Mouse (Mus musculus): ENCODE results near the gene Stip1.

DNA sequence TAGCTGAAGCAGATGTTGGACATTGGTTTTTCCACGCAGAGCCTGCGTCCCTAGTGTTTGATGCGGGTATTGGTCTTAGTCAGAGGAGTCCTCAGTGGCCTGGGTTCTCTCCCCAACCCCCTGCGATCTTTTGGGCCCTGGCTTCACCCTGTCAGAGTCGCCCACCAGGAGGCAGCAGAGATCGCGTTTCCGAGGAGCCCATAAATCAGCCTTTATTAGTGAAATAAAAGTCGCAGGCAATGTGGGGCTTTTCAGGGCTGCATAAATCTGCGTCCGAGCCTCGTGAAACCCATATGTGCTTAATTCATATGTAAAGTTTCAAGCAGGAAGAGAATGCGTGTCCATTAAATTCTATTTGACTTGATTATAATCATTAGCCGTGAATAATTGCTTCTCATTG lies 28.4 kb upstream of the Stip1 start:
- TF ChIP-seq GATA1 (IDR thresholded peaks at IDR 0.05; ENCODE audit: low read length) (no peak), TAL1 (IDR thresholded peaks at IDR 0.05; ENCODE audit: low read length) (no peak)

Data from erythroblast, embryonic 14.5 days (primary cell).